Mouse (Mus musculus) kidney, adult 2 months (tissue): ENCODE measurements around the gene Dpp7. TPM values are rescaled to one million over a fixed set of nuclear protein-coding genes. Genes with fewer than 3 reads are reported as not detected.

Source experiments
- DNase-seq: peaks from one replicate; pipeline ENCODE4 v3.0.0; 2021
- H3K27ac ChIP-seq: fragments of 200-500 bp; 2 replicates; pipeline ENCODE4 v1.5.1; 2012; ENCODE audit warnings: low read depth, low read length, control low read depth, inconsistent platforms; ENCODE audit not compliant: insufficient read depth
- H3K27me3 ChIP-seq: fragments of 200-500 bp; replicated peaks from 2 replicates; pipeline ENCODE4 v1.6.1; 2012; ENCODE audit warnings: mild to moderate bottlenecking, moderate library complexity, low read length, inconsistent platforms; ENCODE audit not compliant: control insufficient read depth, insufficient read depth
- H3K36me3 ChIP-seq: fragments of 200-500 bp; 2 replicates; pipeline ENCODE4 v1.6.1; 2012; ENCODE audit warnings: mild to moderate bottlenecking, moderate library complexity, low read length, inconsistent platforms; ENCODE audit not compliant: control insufficient read depth, insufficient read depth
- H3K4me1 ChIP-seq: fragments of 200-500 bp; 2 replicates; pipeline ENCODE4 v1.6.1; 2011; ENCODE audit warnings: low read length; ENCODE audit not compliant: control insufficient read depth, insufficient read depth
- H3K4me3 ChIP-seq: fragments of 200-500 bp; 2 replicates; pipeline ENCODE4 v1.5.1; 2011; ENCODE audit warnings: mild to moderate bottlenecking, low read depth, low read length, control low read depth; ENCODE audit not compliant: insufficient read depth
- CTCF ChIP-seq: fragments of 200-500 bp; conservative IDR thresholded peaks from 2 replicates; pipeline ENCODE4 v1.5.1; 2011; ENCODE audit warnings: low read depth, mild to moderate bottlenecking, control low read depth, low read length, moderate library complexity, mixed read lengths; ENCODE audit not compliant: insufficient read depth, insufficient read length
- POLR2A ChIP-seq: fragments of 200-500 bp; IDR thresholded peaks from one replicate; pipeline ENCODE4 v1.6.1; 2011; ENCODE audit warnings: low read depth, low read length, control low read depth
- WGBS: fragments of 180-500 bp; shearing (Covaris S2); methylation state at CpG from one replicate; pipeline ENCODE4 v1.1.7; 2018; 5-methylcytosine and 5-hydroxymethylcytosine counted together
- polyA plus RNA-seq: library from polyadenylated mRNA; depleted of rRNA; stranded (reverse); fragments of >200 nt; gene quantifications from 2 replicates; pipeline ENCODE4 v1.2.3, GENCODE M21; 2012; rRNA removed

Gene Dpp7
- polyA plus RNA-seq, 1 experiment = 167 TPM

- Histone ChIP-seq H3K36me3 (no peaks in the 10 kb centered on the region), H3K4me3 (no peak overlapping the region), H3K27ac (no peak overlapping the region), H3K4me1 (no peaks in the 10 kb centered on the region), H3K27me3 (0 out of 2 replicates have a peak, but pooled peaks cover 4% of the 10 kb centered on the region)
- TF ChIP-seq CTCF = no peak
- no peak for TF ChIP-seq POLR2A
- no peak for DNase-seq
- 59% methylated on average over 10 of the region's 10 CpGs for WGBS
Measured at GRCm38 (mm10) chr2:25310180-25310579, 46.0 kb downstream of the Dpp7 start.

GRCm38 (mm10) chr2:25305587-25306359 lies 50.4 kb downstream of the Dpp7 start:
- Histone ChIP-seq H3K27ac (no peak overlapping the region), H3K4me3 (no peak overlapping the region), H3K27me3 (no peaks in the 10 kb centered on the region), H3K36me3 (no peaks in the 10 kb centered on the region), H3K4me1 (no peaks in the 10 kb centered on the region)
- 51% methylated on average over 14 of the region's 14 CpGs for WGBS
- DNase-seq = no peak
- no peak for TF ChIP-seq CTCF
- no peak for TF ChIP-seq POLR2A

DNA sequence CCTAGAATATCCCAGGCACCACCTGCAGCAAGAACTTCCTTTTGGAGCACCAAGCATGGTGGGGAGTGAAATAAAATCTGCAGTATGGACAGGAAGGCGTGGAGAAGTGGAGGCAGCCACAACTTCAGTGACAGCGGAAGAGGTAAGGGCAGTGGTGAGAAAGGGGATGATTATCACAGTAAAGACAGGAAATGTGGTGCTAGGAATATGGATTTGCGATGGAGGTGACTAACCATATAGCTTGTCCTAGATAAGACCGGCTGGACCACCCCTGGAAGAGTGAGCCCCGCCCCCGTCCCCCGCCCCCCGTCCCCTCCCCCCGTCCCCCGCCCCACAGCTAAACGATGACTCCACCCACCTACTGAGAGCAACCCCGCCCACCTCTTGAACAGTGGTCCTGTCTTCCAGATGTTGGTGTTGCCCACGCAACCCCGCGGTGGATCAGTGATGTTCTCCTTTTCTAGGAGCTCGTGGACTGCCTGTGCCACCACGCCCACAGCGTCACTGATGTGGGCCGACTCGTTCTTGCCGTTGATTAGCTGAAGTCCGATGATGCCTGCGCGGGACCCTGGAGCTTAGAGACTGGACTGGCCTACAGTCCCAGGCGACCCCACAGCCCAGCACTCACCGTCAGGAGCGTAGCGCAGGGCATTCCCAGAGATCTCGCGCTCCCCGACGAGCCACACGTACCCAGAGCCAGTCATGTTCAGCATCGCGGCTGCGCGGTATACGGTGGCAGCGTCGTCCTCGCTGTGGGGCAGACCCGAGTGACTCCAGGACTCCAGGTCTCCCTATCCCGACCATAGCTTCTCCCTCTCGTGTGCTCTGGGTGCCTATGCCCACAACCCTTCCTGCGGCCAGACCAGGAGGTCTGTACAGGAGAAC lies 51.3 kb downstream of the Dpp7 start:
- H3K36me3 ChIP-seq = no peaks in the 10 kb centered on the region
- no peak overlapping the region for H3K27ac ChIP-seq
- DNase-seq = no peak
- no peaks in the 10 kb centered on the region for H3K4me1 ChIP-seq
- 2% methylated on average over 45 of the region's 45 CpGs for WGBS
- TF ChIP-seq POLR2A = no peak
- TF ChIP-seq CTCF = no peak
- H3K4me3 ChIP-seq = peak overlapping the region; percentile 42; the same call in 1 of the 2 replicates
- no peaks in the 10 kb centered on the region for H3K27me3 ChIP-seq

DNA sequence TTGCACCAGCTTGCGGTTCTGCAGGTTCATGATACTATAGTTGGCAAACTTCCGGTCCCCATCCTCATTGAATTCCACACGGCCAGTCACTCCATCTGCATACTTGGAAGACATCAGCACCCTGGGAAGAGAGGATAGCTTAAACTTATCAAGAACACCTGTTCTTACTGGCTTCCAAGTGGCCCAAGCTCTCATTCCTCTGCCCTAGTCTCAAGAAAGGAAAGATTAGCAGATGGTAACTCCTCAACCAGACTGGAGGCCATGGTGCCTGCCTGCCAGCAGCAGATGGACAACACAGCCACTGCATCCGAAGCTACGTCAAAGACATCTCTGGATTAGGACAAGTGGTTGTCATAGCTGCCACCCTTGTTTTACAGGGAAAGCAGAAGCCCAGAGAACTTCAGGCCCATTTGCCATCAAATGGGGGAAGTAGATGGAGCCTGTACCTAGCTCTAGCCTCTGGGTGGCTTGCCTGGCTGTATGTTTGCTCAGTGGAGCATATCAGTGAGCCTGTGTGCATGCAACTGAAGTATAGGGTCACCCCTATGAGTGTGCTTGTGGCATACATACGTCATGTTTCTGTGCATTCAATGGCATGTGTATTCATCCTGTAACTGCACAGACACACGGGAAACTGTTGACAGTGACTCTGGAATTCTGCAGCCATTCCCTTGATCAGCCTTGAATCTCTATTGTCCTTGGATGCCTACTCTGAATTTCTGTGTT lies 52.1 kb downstream of the Dpp7 start:
- Histone ChIP-seq H3K4me3 (no peak overlapping the region), H3K27ac (no peak overlapping the region), H3K36me3 (no peaks in the 10 kb centered on the region), H3K4me1 (no peaks in the 10 kb centered on the region), H3K27me3 (no peaks in the 10 kb centered on the region)
- DNase-seq = no peak
- 68% methylated on average over 7 of the region's 7 CpGs for WGBS
- no peak for TF ChIP-seq POLR2A
- no peak for TF ChIP-seq CTCF

DNA sequence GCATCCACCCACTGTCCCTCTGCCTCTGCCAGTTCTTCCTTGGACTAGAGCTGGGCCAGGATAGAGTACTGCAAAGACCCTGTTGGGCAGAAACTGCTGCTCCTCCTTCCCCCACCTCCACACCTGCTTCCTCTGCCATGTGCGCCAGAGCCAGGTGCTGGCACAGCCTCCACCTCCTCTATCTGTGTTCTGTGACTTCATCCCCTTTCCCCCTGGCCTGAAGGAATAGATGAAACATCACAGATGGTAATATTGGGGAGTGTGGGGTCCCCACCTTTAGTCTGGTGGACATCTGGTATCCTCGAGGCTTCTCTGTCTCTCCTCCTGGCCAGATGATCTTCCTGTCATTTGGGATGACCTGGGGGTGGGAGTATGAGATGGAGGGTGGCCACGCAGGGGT lies 52.7 kb downstream of the Dpp7 start:
- 62% methylated on average over 3 of the region's 3 CpGs for WGBS
- H3K4me1 ChIP-seq = no peaks in the 10 kb centered on the region
- H3K4me3 ChIP-seq = no peak overlapping the region
- H3K36me3 ChIP-seq = no peaks in the 10 kb centered on the region
- DNase-seq = no peak
- no peak for TF ChIP-seq CTCF
- no peak overlapping the region for H3K27ac ChIP-seq
- no peaks in the 10 kb centered on the region for H3K27me3 ChIP-seq

Other genes starting within 250 kb of the Dpp7 start
- 5.7 and 7.8 TPM in 2 replicates for gene Nrarp, start 175.6 kb downstream of the Dpp7 start, polyA plus RNA-seq
- gene Tor4a, start 159.5 kb downstream of the Dpp7 start, polyA plus RNA-seq = 21.8 and 26.9 TPM in 2 replicates
- 62.6 and 70.5 TPM in 2 replicates for gene Nelfb, start 144.9 kb downstream of the Dpp7 start, polyA plus RNA-seq
- gene Stpg3, start 141.7 kb downstream of the Dpp7 start, polyA plus RNA-seq = 0.42 and 0.68 TPM in 2 replicates
- 0.55 and 0.58 TPM in 2 replicates for gene Fam166a, start 137.6 kb downstream of the Dpp7 start, polyA plus RNA-seq
- 313 and 314 TPM in 2 replicates for gene Tubb4b, start 131.7 kb downstream of the Dpp7 start, polyA plus RNA-seq
- 240 and 299 TPM in 2 replicates for gene Slc34a3, start 122.0 kb downstream of the Dpp7 start, polyA plus RNA-seq
- gene Rnf224, start 119.6 kb downstream of the Dpp7 start, polyA plus RNA-seq = 0.06 and 0.12 TPM in 2 replicates
- 49.1 and 57.9 TPM in 2 replicates for gene Rnf208, start 114.1 kb downstream of the Dpp7 start, polyA plus RNA-seq
- gene Cysrt1, start 113.9 kb downstream of the Dpp7 start, polyA plus RNA-seq = 0.66 and 1.2 TPM in 2 replicates
- 13.0 and 15.2 TPM in 2 replicates for gene AL732309.1, start 109.5 kb downstream of the Dpp7 start, polyA plus RNA-seq
- 48.9 and 50.7 TPM in 2 replicates for gene Tmem203, start 100.9 kb downstream of the Dpp7 start, polyA plus RNA-seq
- gene Tprn, start 93.7 kb downstream of the Dpp7 start, polyA plus RNA-seq = 81.0 and 85.4 TPM in 2 replicates
- 46.2 and 48.8 TPM in 2 replicates for gene Ssna1, start 83.9 kb downstream of the Dpp7 start, polyA plus RNA-seq
- gene Anapc2, start 83.9 kb downstream of the Dpp7 start, polyA plus RNA-seq = 82.6 and 92.3 TPM in 2 replicates
- gene Tmem210, start 68.2 kb downstream of the Dpp7 start, polyA plus RNA-seq = not detected in 2 replicates
- 2.7 and 3.0 TPM in 2 replicates for gene Lrrc26, start 66.4 kb downstream of the Dpp7 start, polyA plus RNA-seq
- 0.34 and 0.41 TPM in 2 replicates for gene Grin1, start 37.2 kb downstream of the Dpp7 start, polyA plus RNA-seq
- 16.6 and 19.6 TPM in 2 replicates for gene Man1b1, start 24.0 kb downstream of the Dpp7 start, polyA plus RNA-seq
- 125 and 133 TPM in 2 replicates for gene Uap1l1, start 9.3 kb upstream of the Dpp7 start, polyA plus RNA-seq
- 0.20 and 0.34 TPM in 2 replicates for gene Sapcd2, start 16.0 kb upstream of the Dpp7 start, polyA plus RNA-seq
- 18.8 and 23.8 TPM in 2 replicates for gene Entpd2, start 39.5 kb upstream of the Dpp7 start, polyA plus RNA-seq
- gene Npdc1, start 43.0 kb upstream of the Dpp7 start, polyA plus RNA-seq = 73.7 and 99.5 TPM in 2 replicates
- gene Fut7, start 66.9 kb upstream of the Dpp7 start, polyA plus RNA-seq = 0.19 and 0.80 TPM in 2 replicates
- 51.0 and 64.0 TPM in 2 replicates for gene Abca2, start 72.3 kb upstream of the Dpp7 start, polyA plus RNA-seq
- 104 and 130 TPM in 2 replicates for gene Clic3, start 100.5 kb upstream of the Dpp7 start, polyA plus RNA-seq
- 49.0 and 53.2 TPM in 2 replicates for gene Paxx, start 104.7 kb upstream of the Dpp7 start, polyA plus RNA-seq
- 47.2 and 51.6 TPM in 2 replicates for gene Ptgds, start 113.7 kb upstream of the Dpp7 start, polyA plus RNA-seq
- gene Lcn12, start 137.6 kb upstream of the Dpp7 start, polyA plus RNA-seq = 0.18 TPM in 1 of 2 replicates, not detected in the other
- 39.6 and 48.4 TPM in 2 replicates for gene Fbxw5, start 144.4 kb upstream of the Dpp7 start, polyA plus RNA-seq
- 20.6 and 22.0 TPM in 2 replicates for gene C8g, start 145.4 kb upstream of the Dpp7 start, polyA plus RNA-seq
- gene Traf2, start 190.6 kb upstream of the Dpp7 start, polyA plus RNA-seq = 14.8 and 15.3 TPM in 2 replicates
- 195 and 198 TPM in 2 replicates for gene Edf1, start 201.5 kb upstream of the Dpp7 start, polyA plus RNA-seq
- 1.3 and 2.3 TPM in 2 replicates for gene Mamdc4, start 218.5 kb upstream of the Dpp7 start, polyA plus RNA-seq
- 74.9 and 92.3 TPM in 2 replicates for gene Phpt1, start 218.9 kb upstream of the Dpp7 start, polyA plus RNA-seq
- 0.36 and 0.62 TPM in 2 replicates for gene Ajm1, start 225.4 kb upstream of the Dpp7 start, polyA plus RNA-seq